In the genomic region with DNA sequence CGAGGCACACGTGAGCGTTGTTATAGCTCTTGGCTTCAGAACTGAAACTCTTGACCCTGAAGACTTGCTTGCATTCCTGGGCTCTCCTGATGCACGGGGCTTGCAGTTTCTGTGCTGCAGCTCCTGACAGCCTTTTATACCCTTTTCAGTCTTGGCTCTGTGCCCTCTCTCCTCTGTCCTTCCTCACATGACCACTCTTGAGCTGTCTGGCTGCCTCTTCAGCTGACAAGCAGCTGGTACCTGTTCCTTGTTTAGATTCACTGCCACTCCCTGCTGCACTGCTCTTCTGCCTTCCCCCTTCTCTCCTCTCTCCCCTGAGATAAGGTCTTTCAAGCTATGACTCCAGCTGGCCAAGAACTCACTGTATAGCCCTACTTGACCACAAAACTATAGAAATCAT, we compare ENCODE assay signal across 21 mouse cellular contexts. TPM values are rescaled to one million over a fixed set of nuclear protein-coding genes. Genes with fewer than 3 reads are reported as not detected.
DNase-seq lines count a peak whose midpoint lies in the region; ATAC-seq and TF ChIP-seq lines count a peak whose summit lies in the region.
"Had no signal": no experiment of that assay in that cellular context is flagged by ENCODE, and none has a peak within 500 bp of the region (broad histone marks: within the 10 kb centered on the region; RNA-seq: fewer than 3 reads in every experiment).

No protein-coding gene starts in this region.

- no peaks in the 10 kb centered on the region for H3K9me3 ChIP-seq in heart, embryonic 13.5 days
- H3K9me3 ChIP-seq in heart, postnatal 0 days (replicated peaks; ENCODE audit: control insufficient read depth, low read length) = no peaks in the 10 kb centered on the region
- no peaks in the 10 kb centered on the region for H3K9me3 ChIP-seq in megakaryocyte, embryonic 14.5 days
- H3K9me3 ChIP-seq: embryonic facial prominence, embryonic 15.5 days; hindbrain, embryonic 10.5 days; intestine, embryonic 15.5 days had no signal

- intact Hi-C loops in heart, postnatal 36 days (cut with DNase I) = no loop called here

- DNase-seq in heart, adult 18-20 months = no peak
- DNase-seq in heart, postnatal 0 days (ENCODE audit: low spot score) = peak; percentile 39
- DNase-seq in heart, postnatal 36 days = no peak
- DNase-seq: adrenal gland, postnatal 10 days; cerebellum, adult 11 months; cerebellum, adult 8-10 months; cerebellum, postnatal 14 days; embryo, embryonic 11 days; gastrocnemius, adult 2 months; gastrocnemius, postnatal 25 days; kidney, adult 18-20 months had no signal

- H3K27ac ChIP-seq in heart, embryonic 13.5 days (replicated peaks) = no peak overlapping the region; the same call in 1 of the 2 replicates
- H3K27ac ChIP-seq in heart, postnatal 0 days (ENCODE audit: low read depth) = 0 out of 2 replicates have a peak overlapping the region, but pooled peaks have one; percentile 11
- H3K27ac ChIP-seq: embryonic facial prominence, embryonic 15.5 days; forebrain, embryonic 10.5 days; gastrocnemius, adult 2 months; hindbrain, embryonic 10.5 days; hindbrain, embryonic 14.5 days; intestine, embryonic 15.5 days had no signal

- no peak overlapping the region for H3K4me3 ChIP-seq in heart, embryonic 13.5 days
- H3K4me3 ChIP-seq in heart, postnatal 0 days (ENCODE audit: low read depth, low read length) = no peak overlapping the region
- H3K4me3 ChIP-seq in megakaryocyte, embryonic 14.5 days (replicated peaks) = peak overlapping the region; percentile 42
- H3K4me3 ChIP-seq: embryonic facial prominence, embryonic 15.5 days; erythroblast, embryonic 14.5 days; forebrain, embryonic 10.5 days; gastrocnemius, adult 2 months; hindbrain, embryonic 10.5 days; intestine, embryonic 15.5 days had no signal

- no peaks in the 10 kb centered on the region for H3K27me3 ChIP-seq in heart, embryonic 13.5 days (replicated peaks)
- no peaks in the 10 kb centered on the region for H3K27me3 ChIP-seq in heart, postnatal 0 days (ENCODE audit: control insufficient read depth, insufficient read depth, low read length)
- H3K27me3 ChIP-seq in megakaryocyte, embryonic 14.5 days (replicated peaks) = no peaks in the 10 kb centered on the region
- H3K27me3 ChIP-seq: embryonic facial prominence, embryonic 15.5 days; intestine, embryonic 15.5 days had no signal

- no peaks in the 10 kb centered on the region for H3K36me3 ChIP-seq in heart, embryonic 13.5 days
- no peaks in the 10 kb centered on the region for H3K36me3 ChIP-seq in heart, postnatal 0 days (replicated peaks; ENCODE audit: control insufficient read depth, insufficient read depth, low read length)
- no peaks in the 10 kb centered on the region for H3K36me3 ChIP-seq in megakaryocyte, embryonic 14.5 days (replicated peaks; ENCODE audit: low read length)
- H3K36me3 ChIP-seq: embryonic facial prominence, embryonic 15.5 days; hindbrain, embryonic 10.5 days; intestine, embryonic 15.5 days had no signal

- H3K9ac ChIP-seq in heart, embryonic 13.5 days = 0 out of 2 replicates have a peak overlapping the region, but pooled peaks have one; percentile 2
- H3K9ac ChIP-seq in heart, postnatal 0 days (replicated peaks; ENCODE audit: low read depth, low read length) = no peak overlapping the region
- H3K9ac ChIP-seq: embryonic facial prominence, embryonic 15.5 days; hindbrain, embryonic 14.5 days; intestine, embryonic 15.5 days had no signal

- H3K4me1 ChIP-seq in heart, embryonic 13.5 days = peaks cover 20% of the 10 kb centered on the region
- peaks cover 3% of the 10 kb centered on the region; the same call in 1 of the 2 replicates for H3K4me1 ChIP-seq in heart, postnatal 0 days (ENCODE audit: control insufficient read depth, insufficient read depth)
- peaks cover 19% of the 10 kb centered on the region for H3K4me1 ChIP-seq in megakaryocyte, embryonic 14.5 days
- H3K4me1 ChIP-seq: intestine, embryonic 15.5 days had no signal

- 49% methylated on average over 4 of the region's 4 CpGs for whole genome bisulfite sequencing in heart, embryonic 13.5 days
- WGBS in heart, postnatal 0 days = 28% methylated on average over 4 of the region's 4 CpGs

- no peak for TF ChIP-seq CTCF in heart, postnatal 0 days (IDR thresholded peaks at IDR 0.05; ENCODE audit: low read depth)

- no peak overlapping the region; the same call in 1 of the 2 replicates for H3K4me2 ChIP-seq in heart, embryonic 13.5 days
- peak overlapping the region; percentile 6; the same call in 1 of the 2 replicates for H3K4me2 ChIP-seq in heart, postnatal 0 days (ENCODE audit: low read depth, low read length)
- H3K4me2 ChIP-seq: embryonic facial prominence, embryonic 15.5 days; hindbrain, embryonic 14.5 days; intestine, embryonic 15.5 days had no signal

- peak; percentile 32; the same call in 1 of the 2 replicates for TF ChIP-seq EP300 in heart, postnatal 0 days (IDR thresholded peaks at IDR 0.05; ENCODE audit: low read depth)

- ATAC-seq in heart, embryonic 13.5 days (ENCODE audit: extremely low read depth, insufficient number of reproducible peaks, low FRiP score, low TSS enrichment) = no peak
- ATAC-seq in heart, postnatal 0 days (ENCODE audit: insufficient read depth, low read depth) = no peak
- no peak for ATAC-seq in megakaryocyte, adult 5-6 weeks (ENCODE audit: poor library complexity, severe bottlenecking)
- ATAC-seq: forebrain, embryonic 14.5 days; intestine, embryonic 15.5 days had no signal

RNA-seq across cellular contexts. Expression of a gene that starts 3.2 kb away (rescaled TPM):
- polyA plus RNA-seq in heart, embryonic 13.5 days (2015; fragmentation: Nextera tagmentation; extraction: Ambion mirVana) = 309 and 340 TPM in 2 replicates
- total RNA-seq in heart, adult 18-20 months (2021) = 10 to 100 TPM; 71.4 to 86.8 TPM
- 106 and 157 TPM in 2 replicates for total RNA-seq in heart, postnatal 0 days (2014; rRNA removed; ENCODE audit: low replicate concordance)
- polyA plus RNA-seq in heart, postnatal 0 days (2015; fragmentation: Nextera tagmentation; extraction: Ambion mirVana) = 213 and 232 TPM in 2 replicates
- 10 to 100 TPM; 70.4 to 83.8 TPM for total RNA-seq in heart, postnatal 36 days (2021)
- polyA plus RNA-seq in megakaryocyte, embryonic 14.5 days (2012; ENCODE audit: insufficient read depth, low replicate concordance) = 23.2 and 32.7 TPM in 2 replicates
- 235 and 240 TPM in 2 replicates for total RNA-seq in megakaryocyte, adult 5-6 weeks (2015)
- total RNA-seq in megakaryocyte, adult 5-6 weeks (2017) = 173 and 184 TPM in 2 replicates

RNA-seq across cellular contexts. Expression of a gene that starts 28.2 kb away (rescaled TPM):
- polyA plus RNA-seq in heart, embryonic 13.5 days (2015; fragmentation: Nextera tagmentation; extraction: Ambion mirVana) = 23.5 and 25.5 TPM in 2 replicates
- 10 to 100 TPM; 29.5 to 31.0 TPM for total RNA-seq in heart, adult 18-20 months (2021)
- 40.4 and 48.4 TPM in 2 replicates for total RNA-seq in heart, postnatal 0 days (2014; rRNA removed; ENCODE audit: low replicate concordance)
- 18.4 and 22.0 TPM in 2 replicates for polyA plus RNA-seq in heart, postnatal 0 days (2015; fragmentation: Nextera tagmentation; extraction: Ambion mirVana)
- total RNA-seq in heart, postnatal 36 days (2021) = 10 to 100 TPM; 32.7 to 35.6 TPM
- 8.7 and 12.9 TPM in 2 replicates for polyA plus RNA-seq in megakaryocyte, embryonic 14.5 days (2012; ENCODE audit: insufficient read depth, low replicate concordance)
- 54.1 and 63.5 TPM in 2 replicates for total RNA-seq in megakaryocyte, adult 5-6 weeks (2015)
- 43.7 and 56.3 TPM in 2 replicates for total RNA-seq in megakaryocyte, adult 5-6 weeks (2017)

RNA-seq across cellular contexts. Expression of a gene that starts 32.2 kb away (rescaled TPM):
- 4,195 and 4,594 TPM in 2 replicates for polyA plus RNA-seq in heart, embryonic 13.5 days (2015; fragmentation: Nextera tagmentation; extraction: Ambion mirVana)
- 100 to 1,000 TPM; 304 to 366 TPM for total RNA-seq in heart, adult 18-20 months (2021)
- 2,268 and 2,353 TPM in 2 replicates for total RNA-seq in heart, postnatal 0 days (2014; rRNA removed; ENCODE audit: low replicate concordance)
- polyA plus RNA-seq in heart, postnatal 0 days (2015; fragmentation: Nextera tagmentation; extraction: Ambion mirVana) = 3,654 and 3,756 TPM in 2 replicates
- 100 to 1,000 TPM; 331 to 351 TPM for total RNA-seq in heart, postnatal 36 days (2021)
- polyA plus RNA-seq in megakaryocyte, embryonic 14.5 days (2012; ENCODE audit: insufficient read depth, low replicate concordance) = 18.2 and 172 TPM in 2 replicates
- total RNA-seq in megakaryocyte, adult 5-6 weeks (2015) = 3,541 and 3,784 TPM in 2 replicates
- total RNA-seq in megakaryocyte, adult 5-6 weeks (2017) = 1,457 and 1,607 TPM in 2 replicates

RNA-seq across cellular contexts. Expression of a gene that starts 58.6 kb away (rescaled TPM):
- 6.6 and 7.3 TPM in 2 replicates for polyA plus RNA-seq in heart, embryonic 13.5 days (2015; fragmentation: Nextera tagmentation; extraction: Ambion mirVana)
- 10 to 100 TPM; 33.8 to 37.0 TPM for total RNA-seq in heart, adult 18-20 months (2021)
- 42.3 and 45.4 TPM in 2 replicates for total RNA-seq in heart, postnatal 0 days (2014; rRNA removed; ENCODE audit: low replicate concordance)
- polyA plus RNA-seq in heart, postnatal 0 days (2015; fragmentation: Nextera tagmentation; extraction: Ambion mirVana) = 6.9 and 7.0 TPM in 2 replicates
- total RNA-seq in heart, postnatal 36 days (2021) = 10 to 100 TPM; 35.0 to 39.5 TPM
- 225 and 608 TPM in 2 replicates for polyA plus RNA-seq in megakaryocyte, embryonic 14.5 days (2012; ENCODE audit: insufficient read depth, low replicate concordance)
- 37.8 and 39.0 TPM in 2 replicates for total RNA-seq in megakaryocyte, adult 5-6 weeks (2015)
- 7.9 and 12.6 TPM in 2 replicates for total RNA-seq in megakaryocyte, adult 5-6 weeks (2017)
